Mouse (Mus musculus) liver, embryonic 15.5 days (tissue): ENCODE results near the gene Hmgb1. TPM values are rescaled to one million over a fixed set of nuclear protein-coding genes. Genes with fewer than 3 reads are reported as not detected.

Experiments
- ATAC-seq: fragments of 200-750 bp; cut with Nextera tagmentation; 2 replicates; pipeline ENCODE4 v1.8.0; 2017; ENCODE audit warnings: moderate number of reproducible peaks, mild to moderate bottlenecking, moderate library complexity; ENCODE audit not compliant: insufficient read depth
- H3K27ac ChIP-seq: fragments of 300-500 bp; sonication (generic); replicated peaks from 2 replicates; pipeline ENCODE4 v1.5.1; 2015; ENCODE audit warnings: mild to moderate bottlenecking, inconsistent platforms
- H3K27me3 ChIP-seq: fragments of 300-500 bp; sonication (generic); 2 replicates; pipeline ENCODE4 v1.6.1; 2015; ENCODE audit warnings: mild to moderate bottlenecking, inconsistent platforms
- H3K36me3 ChIP-seq: fragments of 300-500 bp; sonication (generic); replicated peaks from 2 replicates; pipeline ENCODE4 v1.6.1; 2015; ENCODE audit warnings: moderate library complexity, mild to moderate bottlenecking, inconsistent platforms
- H3K4me1 ChIP-seq: fragments of 300-500 bp; sonication (generic); replicated peaks from 2 replicates; pipeline ENCODE4 v1.6.1; 2015; ENCODE audit warnings: inconsistent platforms
- H3K4me2 ChIP-seq: fragments of 300-500 bp; sonication (generic); 2 replicates; pipeline ENCODE4 v1.6.1; 2015; ENCODE audit warnings: moderate library complexity, mild to moderate bottlenecking, inconsistent platforms
- H3K4me3 ChIP-seq: fragments of 300-500 bp; sonication (generic); replicated peaks from 2 replicates; pipeline ENCODE4 v1.5.1; 2015; ENCODE audit warnings: mild to moderate bottlenecking, inconsistent platforms
- H3K9ac ChIP-seq: fragments of 300-500 bp; sonication (generic); 2 replicates; pipeline ENCODE4 v1.6.1; 2015; ENCODE audit warnings: moderate library complexity, mild to moderate bottlenecking, inconsistent platforms
- H3K9me3 ChIP-seq: fragments of 300-500 bp; sonication (generic); replicated peaks from 2 replicates; pipeline ENCODE4 v1.6.1; 2016; ENCODE audit warnings: inconsistent platforms
- WGBS: fragments of 180-500 bp; shearing (Covaris S2); methylation state at CpG from one replicate; pipeline ENCODE4 v1.1.7; 2015; ENCODE audit warnings: mixed read lengths; ENCODE audit not compliant: insufficient replicate concordance; 5-methylcytosine and 5-hydroxymethylcytosine counted together
- polyA plus RNA-seq: library from polyadenylated mRNA; unstranded; fragments of >200 nt; fragmentation: Nextera tagmentation; extraction: Ambion mirVana; gene quantifications from 2 replicates; pipeline ENCODE4 v1.2.1, GENCODE M21; 2015

Gene Hmgb1
- polyA plus RNA-seq, 1 experiment from 2014 or later, result 440 TPM

GRCm38 (mm10) chr5:149168051-149168450 is 16.2 kb downstream of the Hmgb1 start:
- ATAC-seq, result no peak
- WGBS, result 56% methylated on average over 2 of the region's 2 CpGs
- peaks cover 14% of the 10 kb centered on the region for H3K4me1 ChIP-seq

GRCm38 (mm10) chr5:149166011-149166410 is 18.3 kb downstream of the Hmgb1 start:
- no peak overlapping the region for H3K27ac ChIP-seq
- no peak overlapping the region for H3K9ac ChIP-seq
- H3K9me3 ChIP-seq, result no peaks in the 10 kb centered on the region
- WGBS, result 87% methylated on average over 10 of the region's 10 CpGs
- ATAC-seq, result no peak
- H3K4me1 ChIP-seq, result peaks cover 11% of the 10 kb centered on the region
- no peak overlapping the region for H3K4me2 ChIP-seq
- no peak overlapping the region for H3K4me3 ChIP-seq
- no peaks in the 10 kb centered on the region for H3K27me3 ChIP-seq
- no peaks in the 10 kb centered on the region for H3K36me3 ChIP-seq

More at GRCm38 (mm10) chr5:149168051-149168450, 16.2 kb downstream of the Hmgb1 start:
- Histone ChIP-seq H3K9ac (no peak overlapping the region), H3K4me2 (no peak overlapping the region), H3K4me3 (no peak overlapping the region), H3K36me3 (no peaks in the 10 kb centered on the region), H3K27ac (no peak overlapping the region), H3K27me3 (no peaks in the 10 kb centered on the region), H3K9me3 (no peaks in the 10 kb centered on the region)

GRCm38 (mm10) chr5:149164881-149165280 is 19.4 kb downstream of the Hmgb1 start:
- WGBS, result 39% methylated on average over 7 of the region's 7 CpGs
- no peak overlapping the region for H3K4me2 ChIP-seq

GRCm38 (mm10) chr5:149162890-149163289 is 21.4 kb downstream of the Hmgb1 start:
- Histone ChIP-seq H3K27ac (no peak overlapping the region), H3K4me1 (peaks cover 8% of the 10 kb centered on the region), H3K4me2 (no peak overlapping the region), H3K9ac (no peak overlapping the region), H3K36me3 (no peaks in the 10 kb centered on the region), H3K27me3 (no peaks in the 10 kb centered on the region), H3K9me3 (no peaks in the 10 kb centered on the region), H3K4me3 (no peak overlapping the region)
- ATAC-seq, result no peak
- WGBS, result 16% methylated on average over 7 of the region's 7 CpGs

More at GRCm38 (mm10) chr5:149164881-149165280, 19.4 kb downstream of the Hmgb1 start:
- no peak overlapping the region for H3K4me3 ChIP-seq
- ATAC-seq, result peak; percentile 62
- H3K36me3 ChIP-seq, result no peaks in the 10 kb centered on the region
- no peak overlapping the region for H3K9ac ChIP-seq
- H3K27ac ChIP-seq, result 0 out of 2 replicates have a peak overlapping the region, but pooled peaks have one; percentile 12
- no peaks in the 10 kb centered on the region for H3K27me3 ChIP-seq
- H3K9me3 ChIP-seq, result no peaks in the 10 kb centered on the region
- peaks cover 8% of the 10 kb centered on the region for H3K4me1 ChIP-seq

- ATAC-seq, result no peak
- Histone ChIP-seq H3K36me3 (no peaks in the 10 kb centered on the region), H3K9ac (no peak overlapping the region), H3K4me1 (peaks cover 8% of the 10 kb centered on the region), H3K27ac (no peak overlapping the region), H3K27me3 (no peaks in the 10 kb centered on the region), H3K9me3 (no peaks in the 10 kb centered on the region), H3K4me2 (no peak overlapping the region), H3K4me3 (no peak overlapping the region)
- WGBS, result 58% methylated on average over 4 of the region's 4 CpGs
These were observed 23.8 kb downstream of the Hmgb1 start for GRCm38 (mm10) chr5:149160469-149160868.

GRCm38 (mm10) chr5:149159021-149159420 is 25.3 kb downstream of the Hmgb1 start:
- WGBS, result 79% methylated on average over 6 of the region's 6 CpGs
- no peak for ATAC-seq
- Histone ChIP-seq H3K9me3 (no peaks in the 10 kb centered on the region), H3K27me3 (no peaks in the 10 kb centered on the region), H3K36me3 (no peaks in the 10 kb centered on the region), H3K27ac (no peak overlapping the region), H3K9ac (no peak overlapping the region), H3K4me2 (no peak overlapping the region), H3K4me3 (no peak overlapping the region), H3K4me1 (no peaks in the 10 kb centered on the region)

GRCm38 (mm10) chr5:149156886-149157563 is 27.3 kb downstream of the Hmgb1 start:
- no peaks in the 10 kb centered on the region for H3K27me3 ChIP-seq
- no peaks in the 10 kb centered on the region for H3K36me3 ChIP-seq
- no peak overlapping the region for H3K27ac ChIP-seq
- H3K9me3 ChIP-seq, result no peaks in the 10 kb centered on the region
- WGBS, result 78% methylated on average over 18 of the region's 18 CpGs
- no peaks in the 10 kb centered on the region for H3K4me1 ChIP-seq
- no peak overlapping the region for H3K4me2 ChIP-seq
- H3K4me3 ChIP-seq, result no peak overlapping the region
- ATAC-seq, result no peak
- no peak overlapping the region for H3K9ac ChIP-seq

GRCm38 (mm10) chr5:149152774-149153155 is 31.5 kb downstream of the Hmgb1 start:
- 68% methylated on average over 12 of the region's 12 CpGs for WGBS
- Histone ChIP-seq H3K4me3 (no peak overlapping the region), H3K36me3 (no peaks in the 10 kb centered on the region), H3K4me2 (no peak overlapping the region), H3K27ac (no peak overlapping the region), H3K9me3 (no peaks in the 10 kb centered on the region), H3K4me1 (peaks cover 2% of the 10 kb centered on the region), H3K9ac (no peak overlapping the region), H3K27me3 (no peaks in the 10 kb centered on the region)
- ATAC-seq, result no peak

- ATAC-seq, result no peak
- Histone ChIP-seq H3K4me3 (no peak overlapping the region), H3K36me3 (no peaks in the 10 kb centered on the region), H3K4me2 (no peak overlapping the region), H3K9me3 (no peaks in the 10 kb centered on the region), H3K9ac (no peak overlapping the region), H3K27me3 (no peaks in the 10 kb centered on the region), H3K4me1 (peaks cover 7% of the 10 kb centered on the region), H3K27ac (no peak overlapping the region)
- WGBS, result 64% methylated on average over 13 of the region's 13 CpGs
These were observed 32.1 kb downstream of the Hmgb1 start for GRCm38 (mm10) chr5:149152063-149152773.

GRCm38 (mm10) chr5:149150882-149151281 is 33.4 kb downstream of the Hmgb1 start:
- WGBS, result 81% methylated on average over 3 of the region's 3 CpGs
- H3K4me2 ChIP-seq, result no peak overlapping the region
- H3K9me3 ChIP-seq, result no peaks in the 10 kb centered on the region
- no peak overlapping the region for H3K4me3 ChIP-seq
- ATAC-seq, result 0 out of 2 replicates have a peak, but pooled peaks have one; percentile 49
- H3K27me3 ChIP-seq, result no peaks in the 10 kb centered on the region
- H3K36me3 ChIP-seq, result no peaks in the 10 kb centered on the region
- H3K27ac ChIP-seq, result no peak overlapping the region
- H3K4me1 ChIP-seq, result peaks cover 13% of the 10 kb centered on the region
- H3K9ac ChIP-seq, result no peak overlapping the region

GRCm38 (mm10) chr5:149147386-149148000 is 36.8 kb downstream of the Hmgb1 start:
- Histone ChIP-seq H3K9ac (no peak overlapping the region), H3K4me1 (peaks cover 13% of the 10 kb centered on the region), H3K27me3 (no peaks in the 10 kb centered on the region), H3K27ac (no peak overlapping the region), H3K36me3 (no peaks in the 10 kb centered on the region), H3K9me3 (no peaks in the 10 kb centered on the region), H3K4me2 (no peak overlapping the region), H3K4me3 (no peak overlapping the region)
- 29% methylated on average over 8 of the region's 8 CpGs for WGBS
- ATAC-seq, result no peak
